Mouse (Mus musculus): ENCODE data around the gene Tomm40.

GRCm38 (mm10) chr7:19705271-19705670 lies 10.0 kb downstream of the Tomm40 start:
- no peak for TF ChIP-seq MAFK (IDR thresholded peaks at IDR 0.05; ENCODE audit: insufficient read depth, low read depth, low read length)
- TF ChIP-seq ZNF384 (IDR thresholded peaks at IDR 0.05; ENCODE audit: low read depth, low read length) = no peak
- no peak for TF ChIP-seq HCFC1 (IDR thresholded peaks at IDR 0.05; ENCODE audit: borderline replicate concordance, insufficient read depth, low read length)
